Mouse (Mus musculus): ENCODE measurements around the gene Pou2af1.

Gene Pou2af1

DNA sequence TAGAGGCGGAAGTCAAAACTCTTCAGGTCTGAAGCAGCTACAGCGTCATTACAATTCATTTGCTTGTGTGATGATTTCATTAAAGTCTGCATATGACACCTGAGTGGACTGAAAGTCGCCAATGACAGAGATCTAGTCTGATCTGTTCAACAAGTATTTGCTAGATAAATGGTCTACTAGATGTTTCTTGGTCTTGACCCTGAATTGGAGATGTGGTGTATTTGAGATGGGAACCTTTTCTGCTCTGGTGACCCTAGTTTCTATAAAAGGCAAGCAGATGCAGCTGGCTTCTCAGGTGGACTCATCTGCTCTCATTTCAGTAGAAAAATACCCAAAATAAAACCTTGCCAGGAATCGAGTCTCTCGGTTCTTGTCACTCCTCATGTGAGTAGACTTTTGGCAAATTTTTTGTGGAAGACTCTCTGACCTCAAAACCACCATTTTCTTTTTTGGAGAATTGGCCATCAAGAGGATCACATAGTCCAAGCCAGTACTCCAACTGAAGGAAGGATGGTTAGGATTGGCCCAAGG lies 12.2 kb downstream of the Pou2af1 start:
- no peak for DNase-seq (ENCODE audit: inconsistent ontology term)

DNA sequence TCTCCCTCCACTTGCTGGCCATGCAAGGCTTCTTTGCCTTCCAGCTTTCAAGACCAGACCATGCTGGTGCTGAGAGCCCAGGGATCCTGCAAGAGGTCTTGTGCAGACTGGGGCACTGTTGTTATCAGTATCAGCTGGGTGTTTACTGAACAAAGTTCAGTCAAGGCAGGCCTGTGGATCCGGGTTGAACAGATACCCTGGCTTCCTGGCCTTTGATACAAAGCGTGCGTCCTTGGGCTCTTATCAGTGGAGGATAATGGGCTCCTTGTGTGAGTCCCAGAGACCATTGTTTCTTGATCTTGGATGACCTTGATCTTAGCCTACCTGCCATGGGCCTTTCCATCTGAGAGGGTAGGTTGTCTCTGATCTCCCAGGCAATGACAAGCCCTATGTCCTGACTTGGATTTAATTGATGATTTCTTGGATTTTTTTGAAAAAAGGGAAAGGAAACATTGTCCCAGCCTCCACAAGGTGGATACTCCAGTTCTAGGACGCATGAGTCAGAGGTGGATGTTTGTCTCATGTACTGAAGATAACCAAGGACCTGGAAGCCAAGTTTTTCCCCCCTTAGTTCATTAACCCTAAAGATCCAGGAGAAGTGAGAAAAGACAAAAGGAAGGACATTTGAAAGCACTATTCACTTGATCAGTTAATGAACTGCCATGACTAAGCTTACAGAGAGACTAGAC lies 17.3 kb downstream of the Pou2af1 start:
- DNase-seq (ENCODE audit: inconsistent ontology term) = no peak

DNA sequence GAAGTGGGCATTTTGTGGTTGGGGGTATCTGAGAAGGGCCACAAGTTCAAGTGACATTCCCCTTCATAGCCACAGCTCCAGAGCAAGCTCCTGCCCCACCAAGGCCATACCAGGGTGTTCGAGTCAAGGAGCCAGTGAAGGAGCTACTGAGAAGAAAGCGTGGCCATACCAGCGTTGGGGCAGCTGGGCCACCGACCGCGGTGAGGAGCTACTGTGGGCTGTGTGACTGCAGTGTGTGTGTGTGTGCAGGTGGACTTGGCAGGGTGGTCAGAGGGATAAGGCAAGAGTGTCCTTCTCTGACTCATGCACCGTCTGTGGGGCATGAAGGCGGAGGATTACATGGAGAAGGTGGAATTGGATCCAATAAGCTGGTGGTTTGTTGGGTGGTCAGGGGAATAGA lies 18.7 kb downstream of the Pou2af1 start:
- no peak for DNase-seq (ENCODE audit: inconsistent ontology term)

DNA sequence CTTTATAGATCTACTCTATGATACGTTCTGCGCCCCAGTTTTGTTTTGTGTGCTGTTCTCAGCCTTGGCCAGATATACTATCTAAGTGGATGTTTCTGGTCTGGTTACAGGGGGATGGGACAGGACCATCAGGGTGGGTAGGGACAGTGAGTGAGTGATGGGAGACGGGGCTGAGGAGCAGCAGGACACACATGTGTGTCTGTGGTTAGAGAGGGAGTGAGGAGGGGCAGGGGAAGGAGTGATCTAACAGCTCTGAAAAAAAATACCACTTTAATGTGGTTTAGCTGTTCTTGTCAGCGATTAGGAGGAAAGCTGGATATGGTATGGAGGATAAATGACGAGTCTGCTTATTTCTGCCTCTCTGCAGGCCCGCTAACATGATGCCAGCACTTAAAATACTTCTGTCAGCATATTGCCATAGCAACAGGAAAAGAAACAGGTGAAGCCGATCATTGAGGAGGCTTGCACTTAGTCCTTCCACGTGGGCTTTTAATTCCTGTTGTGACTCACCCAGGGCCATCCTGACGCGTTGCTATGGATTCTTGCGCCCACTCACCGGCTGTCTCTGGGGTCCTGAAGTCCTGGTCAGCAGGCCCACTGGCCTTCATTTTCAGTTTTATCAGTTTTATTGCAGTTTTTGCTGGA lies 25.4 kb downstream of the Pou2af1 start:
- no peak for DNase-seq (ENCODE audit: inconsistent ontology term)

DNA sequence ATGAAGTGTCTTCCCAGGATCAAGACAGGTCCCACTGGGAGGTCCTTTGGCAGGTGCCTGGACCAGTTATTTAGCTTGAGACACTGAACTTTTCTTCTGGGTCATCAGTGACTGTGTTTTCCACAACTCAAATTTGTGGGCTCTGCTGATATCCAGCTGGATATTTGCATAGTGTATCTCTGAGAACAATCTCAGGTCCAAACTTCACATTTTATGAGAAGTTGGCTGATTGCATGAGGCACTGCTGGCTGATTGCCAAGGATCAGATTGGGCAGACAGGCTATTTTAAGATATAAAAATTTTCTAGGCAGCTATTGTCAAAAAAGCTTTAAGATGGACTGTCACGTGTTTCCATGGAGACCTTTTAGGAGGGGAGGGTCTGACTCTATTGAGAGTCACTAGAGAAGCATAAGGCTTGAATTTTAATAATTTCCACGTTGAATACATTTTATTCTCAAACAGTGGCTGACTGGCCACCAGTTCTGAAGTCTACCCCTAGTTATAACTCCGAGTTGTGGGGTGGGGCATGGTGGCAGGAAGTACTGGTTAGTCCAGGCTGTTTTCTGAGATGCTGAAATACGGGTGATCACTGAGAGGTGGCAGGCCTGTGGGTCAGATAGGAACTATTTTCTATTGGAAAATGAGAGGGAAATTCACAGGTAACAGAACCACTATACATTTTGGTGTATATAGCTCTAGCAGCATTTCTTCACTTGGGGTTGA lies 43.4 kb downstream of the Pou2af1 start:
- no peak for DNase-seq (ENCODE audit: inconsistent ontology term)

GRCm38 (mm10) chr9:51258426-51258825 lies 44.9 kb downstream of the Pou2af1 start:
- no peak for DNase-seq (ENCODE audit: inconsistent ontology term)

DNA sequence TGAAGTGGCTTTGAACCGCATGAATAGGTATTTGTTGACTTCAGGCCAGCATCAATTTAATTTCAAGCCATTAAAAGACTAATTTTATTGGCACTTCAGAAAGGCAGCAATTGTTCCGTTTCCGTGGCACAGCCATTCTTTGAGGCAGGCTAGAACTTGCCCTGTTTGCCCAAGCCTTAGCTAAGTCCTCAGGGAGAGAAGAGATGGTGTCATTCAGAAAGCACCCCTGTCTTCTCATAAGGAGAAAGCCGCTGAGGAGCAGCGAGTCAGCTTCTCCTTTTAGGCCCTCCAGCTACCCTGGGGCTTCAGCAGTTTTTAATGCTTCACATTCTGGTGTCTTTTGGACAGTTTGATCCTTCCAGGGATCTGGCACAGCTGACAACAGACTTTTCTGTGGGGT lies 55.3 kb downstream of the Pou2af1 start:
- no peak for DNase-seq (ENCODE audit: inconsistent ontology term)

GRCm38 (mm10) chr9:51271073-51271472 lies 57.6 kb downstream of the Pou2af1 start:
- no peak for DNase-seq (ENCODE audit: inconsistent ontology term)

- no peak for DNase-seq (ENCODE audit: inconsistent ontology term)
Measured at GRCm38 (mm10) chr9:51272102-51272501, 58.6 kb downstream of the Pou2af1 start.

DNA sequence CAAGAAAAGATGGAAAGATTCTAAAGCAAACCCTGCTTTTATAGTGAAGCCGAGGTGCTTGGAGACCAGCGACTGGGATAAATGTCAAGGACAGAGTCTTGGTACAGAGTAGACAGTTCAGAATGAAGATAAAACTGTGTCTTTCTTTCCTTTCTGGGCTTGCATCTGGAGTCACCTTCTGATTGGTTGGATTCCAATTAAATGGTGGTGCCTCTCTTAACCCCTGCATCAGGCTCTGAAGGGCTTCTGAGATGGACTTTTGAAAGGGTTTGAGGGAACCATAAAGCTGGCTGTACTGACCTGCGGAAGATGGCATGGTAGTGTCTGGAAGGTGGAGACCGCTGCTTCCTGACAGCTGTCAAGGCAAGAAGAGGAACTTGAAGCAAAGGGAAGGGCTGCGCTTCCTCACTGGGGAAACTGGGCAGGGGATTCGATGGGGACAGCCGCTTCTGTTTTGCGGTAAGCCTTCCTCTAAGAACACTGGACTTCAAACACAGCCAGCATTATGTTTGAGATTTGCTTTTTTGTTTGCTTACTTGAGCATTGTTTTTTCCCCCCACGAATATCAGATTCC lies 60.2 kb downstream of the Pou2af1 start:
- no peak for DNase-seq (ENCODE audit: inconsistent ontology term)

GRCm38 (mm10) chr9:51274678-51275077 lies 61.2 kb downstream of the Pou2af1 start:
- DNase-seq (ENCODE audit: inconsistent ontology term) = no peak

GRCm38 (mm10) chr9:51277834-51278498 lies 64.5 kb downstream of the Pou2af1 start:
- no peak for DNase-seq (ENCODE audit: inconsistent ontology term)

DNA sequence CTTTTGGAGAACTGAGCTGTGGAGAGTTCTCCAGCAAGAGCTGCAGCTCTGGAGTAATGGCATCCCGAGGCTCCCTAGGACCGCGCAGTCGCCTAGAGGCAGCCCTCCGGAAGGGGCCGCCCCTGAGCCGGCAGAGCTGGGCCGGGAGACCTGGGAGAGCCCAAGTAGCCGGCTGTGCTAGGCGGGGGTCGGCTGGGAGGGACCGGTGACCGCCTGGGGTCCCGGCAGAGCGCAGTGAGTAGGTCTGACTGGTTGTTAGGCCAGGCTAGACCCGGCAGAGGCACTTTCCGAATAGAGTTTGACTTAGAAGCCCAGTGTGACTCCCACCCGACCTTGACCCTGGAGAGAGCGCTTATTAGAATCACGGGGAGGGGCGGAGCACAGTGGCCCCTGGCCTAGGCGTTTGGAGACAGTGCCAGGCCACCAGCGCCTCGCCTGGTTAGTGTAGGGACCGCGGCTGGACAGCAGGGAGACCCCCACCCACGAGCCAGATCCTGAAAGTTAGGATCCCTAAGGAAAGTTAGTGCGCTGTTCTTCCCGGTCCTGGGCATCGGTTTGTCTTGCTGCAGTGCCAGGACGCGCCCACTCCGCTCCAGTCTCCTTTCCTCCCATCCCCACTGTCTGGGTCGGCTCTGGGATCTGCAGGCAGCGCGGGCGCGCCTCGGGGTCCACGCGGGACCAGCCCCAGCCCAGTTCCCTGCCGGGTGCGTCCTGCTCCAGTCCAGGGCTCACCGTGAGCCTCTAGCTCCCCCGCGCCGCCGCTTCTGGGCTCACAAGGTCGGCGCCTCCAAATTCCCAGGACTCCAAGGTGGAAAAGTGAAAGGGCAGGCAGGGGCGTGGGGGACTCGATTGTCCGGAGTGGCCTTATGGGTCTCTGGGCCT lies 65.2 kb downstream of the Pou2af1 start, which contains the start of gene Colca2:
TSS of gene Colca2 (minus strand) at position 70 of the 882 bp plus-strand sequence.
- peak; percentile 88 for DNase-seq (ENCODE audit: inconsistent ontology term)

- DNase-seq (ENCODE audit: inconsistent ontology term) = peak; percentile 77
Measured at GRCm38 (mm10) chr9:51286079-51286478, 72.6 kb downstream of the Pou2af1 start.

Data from Muller cell, postnatal 12 days (primary cell).